Mouse (Mus musculus) liver, postnatal 0 days (tissue): ENCODE results near the gene Rab11fip4. TPM values are rescaled to one million over a fixed set of nuclear protein-coding genes. Genes with fewer than 3 reads are reported as not detected.

Experiments
- ATAC-seq: fragments of 200-750 bp; cut with Nextera tagmentation; 2 replicates; pipeline ENCODE4 v1.8.0; 2017; ENCODE audit warnings: mild to moderate bottlenecking, moderate library complexity
- DNase-seq: peaks from one replicate; pipeline ENCODE4 v3.0.0-alpha.2; 2016
- H3K27ac ChIP-seq: fragments of 300-500 bp; sonication (generic); 2 replicates; pipeline ENCODE4 v1.5.1; 2014; ENCODE audit warnings: antibody characterized with exemption, moderate library complexity, mild to moderate bottlenecking, low read depth
- H3K27me3 ChIP-seq: fragments of 300-500 bp; sonication (generic); 2 replicates; pipeline ENCODE4 v1.6.1; 2014; ENCODE audit warnings: low read length, control low read depth, mixed read lengths; ENCODE audit not compliant: insufficient read depth
- H3K36me3 ChIP-seq: fragments of 300-500 bp; sonication (generic); replicated peaks from 2 replicates; pipeline ENCODE4 v1.6.1; 2014; ENCODE audit warnings: mild to moderate bottlenecking, control low read depth, low read length, moderate library complexity, mixed read lengths; ENCODE audit not compliant: insufficient read depth
- H3K4me1 ChIP-seq: fragments of 300-500 bp; sonication (generic); 2 replicates; pipeline ENCODE4 v1.6.1; 2014; ENCODE audit warnings: antibody characterized with exemption, mild to moderate bottlenecking, control low read depth; ENCODE audit not compliant: insufficient read depth
- H3K4me2 ChIP-seq: fragments of 300-500 bp; sonication (generic); 2 replicates; pipeline ENCODE4 v1.6.1; 2014; ENCODE audit warnings: low read depth, mild to moderate bottlenecking, low read length, moderate library complexity, mixed read lengths
- H3K4me3 ChIP-seq: fragments of 300-500 bp; sonication (generic); 2 replicates; pipeline ENCODE4 v1.5.1; 2014; ENCODE audit warnings: low read depth, low read length
- H3K9ac ChIP-seq: fragments of 300-500 bp; sonication (generic); replicated peaks from 2 replicates; pipeline ENCODE4 v1.6.1; 2014; ENCODE audit warnings: mild to moderate bottlenecking, moderate library complexity
- H3K9me3 ChIP-seq: fragments of 300-500 bp; sonication (generic); 2 replicates; pipeline ENCODE4 v1.6.1; 2016; ENCODE audit warnings: mild to moderate bottlenecking, control low read depth, low read length, mixed read lengths
- CTCF ChIP-seq: sonication (generic); IDR thresholded peaks from 2 replicates; pipeline ENCODE4 v1.5.1; 2016; ENCODE audit warnings: antibody characterized with exemption, low read depth
- EP300 ChIP-seq: IDR thresholded peaks from 2 replicates; pipeline ENCODE4 v1.6.1; 2016; ENCODE audit warnings: antibody characterized with exemption, low read depth, mild to moderate bottlenecking
- WGBS: fragments of 180-500 bp; shearing (Covaris S2); extraction: QIAGEN DNeasy Blood & Tissue Kit; methylation state at CpG from one replicate; pipeline ENCODE4 v1.1.7; 2014; ENCODE audit not compliant: insufficient replicate concordance; 5-methylcytosine and 5-hydroxymethylcytosine counted together
- polyA plus RNA-seq: library from polyadenylated mRNA; unstranded; fragments of >200 nt; fragmentation: Nextera tagmentation; extraction: Ambion mirVana; gene quantifications from 2 replicates; pipeline ENCODE4 v1.2.1, GENCODE M21; 2015

Gene Rab11fip4
- polyA plus RNA-seq, 1 experiment from 2014 or later: 1.1 TPM

- no peak overlapping the region for H3K4me3 ChIP-seq
- DNase-seq: no peak
- no peaks in the 10 kb centered on the region for H3K36me3 ChIP-seq
- no peak overlapping the region for H3K9ac ChIP-seq
- H3K4me2 ChIP-seq: no peak overlapping the region
- ATAC-seq: no peak
- H3K4me1 ChIP-seq: peaks cover 3% of the 10 kb centered on the region; the same call in 1 of the 2 replicates
- no peaks in the 10 kb centered on the region for H3K27me3 ChIP-seq
- no peak for TF ChIP-seq EP300
- TF ChIP-seq CTCF: no peak
- H3K27ac ChIP-seq: no peak overlapping the region
- H3K9me3 ChIP-seq: no peaks in the 10 kb centered on the region
- WGBS: 76% methylated on average over 6 of the region's 6 CpGs
Measured at GRCm38 (mm10) chr11:79725005-79725404, 134.0 kb downstream of the Rab11fip4 start.

- ATAC-seq (no peak), DNase-seq (no peak)
- Histone ChIP-seq H3K4me2 (no peak overlapping the region), H3K4me3 (no peak overlapping the region), H3K27me3 (no peaks in the 10 kb centered on the region), H3K9me3 (no peaks in the 10 kb centered on the region), H3K9ac (no peak overlapping the region), H3K4me1 (no peaks in the 10 kb centered on the region), H3K27ac (no peak overlapping the region), H3K36me3 (no peaks in the 10 kb centered on the region)
- WGBS: 77% methylated on average over 13 of the region's 13 CpGs
- no peak for TF ChIP-seq EP300
- no peak for TF ChIP-seq CTCF
Measured at GRCm38 (mm10) chr11:79729231-79730047, 138.4 kb downstream of the Rab11fip4 start.

- Histone ChIP-seq H3K36me3 (no peaks in the 10 kb centered on the region), H3K9ac (no peak overlapping the region), H3K4me2 (no peak overlapping the region), H3K9me3 (no peaks in the 10 kb centered on the region), H3K27me3 (no peaks in the 10 kb centered on the region), H3K4me1 (no peaks in the 10 kb centered on the region), H3K4me3 (no peak overlapping the region), H3K27ac (no peak overlapping the region)
- DNase-seq: no peak
- no peak for ATAC-seq
- TF ChIP-seq CTCF: no peak
- no peak for TF ChIP-seq EP300
- WGBS: 68% methylated on average over 2 of the region's 2 CpGs
Measured at GRCm38 (mm10) chr11:79730462-79730861, 139.4 kb downstream of the Rab11fip4 start.

- no peaks in the 10 kb centered on the region for H3K4me1 ChIP-seq
- no peak overlapping the region for H3K9ac ChIP-seq
- H3K27me3 ChIP-seq: no peaks in the 10 kb centered on the region
- H3K27ac ChIP-seq: no peak overlapping the region
- H3K4me2 ChIP-seq: no peak overlapping the region
- no peak for ATAC-seq
- no peak for DNase-seq
- no peaks in the 10 kb centered on the region for H3K36me3 ChIP-seq
- 84% methylated on average over 5 of the region's 5 CpGs for WGBS
- no peak overlapping the region for H3K4me3 ChIP-seq
- TF ChIP-seq CTCF (no peak), EP300 (no peak)
- no peaks in the 10 kb centered on the region for H3K9me3 ChIP-seq
Measured at GRCm38 (mm10) chr11:79731476-79731875, 140.5 kb downstream of the Rab11fip4 start.

GRCm38 (mm10) chr11:79733013-79733412 lies 142.0 kb downstream of the Rab11fip4 start:
- no peaks in the 10 kb centered on the region for H3K9me3 ChIP-seq
- no peak overlapping the region for H3K9ac ChIP-seq
- TF ChIP-seq EP300: no peak
- no peak for TF ChIP-seq CTCF
- H3K27me3 ChIP-seq: no peaks in the 10 kb centered on the region
- DNase-seq (no peak), ATAC-seq (no peak)
- H3K36me3 ChIP-seq: no peaks in the 10 kb centered on the region
- no peak overlapping the region for H3K4me2 ChIP-seq
- peaks cover 4% of the 10 kb centered on the region; the same call in 1 of the 2 replicates for H3K4me1 ChIP-seq
- H3K27ac ChIP-seq: no peak overlapping the region
- no peak overlapping the region for H3K4me3 ChIP-seq
- 80% methylated on average over 6 of the region's 6 CpGs for WGBS

GRCm38 (mm10) chr11:79736232-79737006 lies 145.4 kb downstream of the Rab11fip4 start:
- Histone ChIP-seq H3K27me3 (no peaks in the 10 kb centered on the region), H3K4me2 (no peak overlapping the region), H3K4me3 (no peak overlapping the region), H3K9me3 (no peaks in the 10 kb centered on the region), H3K27ac (0 out of 2 replicates have a peak overlapping the region, but pooled peaks have one; percentile 30), H3K36me3 (no peaks in the 10 kb centered on the region), H3K4me1 (peaks cover 11% of the 10 kb centered on the region), H3K9ac (no peak overlapping the region)
- 53% methylated on average over 15 of the region's 15 CpGs for WGBS
- ATAC-seq (peak; percentile 88), DNase-seq (peak; percentile 34)
- TF ChIP-seq EP300: peak; percentile 79
- peak; percentile 45 for TF ChIP-seq CTCF
